Mouse (Mus musculus) bone marrow, adult 2 months (tissue): Measurements from ENCODE around the gene Adam22.

Experiments used
- CTCF ChIP-seq: fragments of 200-500 bp; IDR thresholded peaks from 2 replicates; pipeline ENCODE4 v1.5.1; 2011; ENCODE audit warnings: low read length, control low read depth; ENCODE audit not compliant: control insufficient read depth, insufficient read depth
- POLR2A ChIP-seq: fragments of 200-500 bp; IDR thresholded peaks from 2 replicates; pipeline ENCODE4 v1.6.1; 2011; ENCODE audit warnings: low read depth, mild to moderate bottlenecking, control low read depth, low read length, borderline replicate concordance; ENCODE audit not compliant: control insufficient read depth

- TF ChIP-seq POLR2A: no peak
- TF ChIP-seq CTCF: no peak
Observed at GRCm38 (mm10) chr5:8276141-8276540, 91.8 kb downstream of the Adam22 start.
